Mouse (Mus musculus) macrophage (primary cell): Measurements from ENCODE around the gene Tmem80. TPM values are rescaled to one million over a fixed set of nuclear protein-coding genes. Genes with fewer than 3 reads are reported as not detected.
A peak's percentile ranks its signal among the peaks of the same experiment; 100 is the strongest.

Source experiments
- H3K27ac ChIP-seq: fragments of 350-480 bp; formaldehyde crosslinking; 2 replicates; pipeline ENCODE4 v1.9.0; 2021
- H3K36me3 ChIP-seq: fragments of 350-480 bp; formaldehyde crosslinking; 2 replicates; pipeline ENCODE4 v1.9.0; 2021; ENCODE audit errors: inconsistent target
- H3K4me3 ChIP-seq: fragments of 350-480 bp; formaldehyde crosslinking; 2 replicates; pipeline ENCODE4 v1.9.0; 2021; ENCODE audit errors: inconsistent target
- H3K79me2 ChIP-seq: fragments of 350-480 bp; formaldehyde crosslinking; 2 replicates; pipeline ENCODE4 v1.9.0; 2021; ENCODE audit errors: inconsistent target
- WGBS: methylation state at CpG from one replicate; pipeline ENCODE4 v1.1.7; 2026; ENCODE audit warnings: inconsistent platforms; ENCODE audit not compliant: missing documents; 5-methylcytosine and 5-hydroxymethylcytosine counted together
- polyA plus RNA-seq: library from polyadenylated mRNA; stranded (reverse); fragments of 250-400 nt; gene quantifications from 3 replicates; pipeline ENCODE4 v1.2.4, GENCODE M21; 2018; ENCODE audit warnings: inconsistent platforms

Gene Tmem80
- polyA plus RNA-seq, 1 experiment from 2014 or later, result 10.2 TPM

DNA sequence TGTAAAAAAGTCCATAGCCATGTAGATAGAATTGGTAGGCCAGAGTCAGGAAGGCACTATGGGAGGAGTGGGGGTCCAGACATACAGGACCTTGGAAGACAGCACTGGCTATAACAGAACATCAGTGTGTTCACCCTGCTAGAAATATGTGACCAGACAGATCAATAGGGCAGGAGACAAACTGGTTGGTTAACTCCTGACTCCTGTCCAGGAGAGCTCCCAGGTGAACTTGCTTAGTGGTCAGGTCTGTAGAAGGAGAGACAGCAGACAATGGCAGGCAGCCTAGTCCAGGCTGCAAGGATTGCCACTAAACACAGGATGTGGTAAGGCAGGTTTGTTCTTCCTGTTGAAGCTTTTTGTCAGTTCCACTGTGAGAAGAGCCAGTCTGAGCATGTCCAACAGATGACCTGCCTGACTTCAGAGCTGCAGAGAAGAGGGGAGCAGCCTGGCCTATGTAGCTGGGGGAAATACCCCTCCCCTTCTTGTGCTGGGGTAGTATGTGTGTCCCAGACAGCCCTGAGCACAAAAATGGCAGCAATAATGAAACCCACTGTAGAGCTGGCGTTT is 24.8 kb upstream of the Tmem80 start:
- H3K79me2 ChIP-seq, result no peaks in the 10 kb centered on the region
- H3K4me3 ChIP-seq, result no peak overlapping the region
- peaks cover 62% of the 10 kb centered on the region; the same call in 1 of the 2 replicates for H3K36me3 ChIP-seq
- no peak overlapping the region for H3K27ac ChIP-seq
- WGBS, result 57% methylated on average over 1 of the region's 1 CpGs

DNA sequence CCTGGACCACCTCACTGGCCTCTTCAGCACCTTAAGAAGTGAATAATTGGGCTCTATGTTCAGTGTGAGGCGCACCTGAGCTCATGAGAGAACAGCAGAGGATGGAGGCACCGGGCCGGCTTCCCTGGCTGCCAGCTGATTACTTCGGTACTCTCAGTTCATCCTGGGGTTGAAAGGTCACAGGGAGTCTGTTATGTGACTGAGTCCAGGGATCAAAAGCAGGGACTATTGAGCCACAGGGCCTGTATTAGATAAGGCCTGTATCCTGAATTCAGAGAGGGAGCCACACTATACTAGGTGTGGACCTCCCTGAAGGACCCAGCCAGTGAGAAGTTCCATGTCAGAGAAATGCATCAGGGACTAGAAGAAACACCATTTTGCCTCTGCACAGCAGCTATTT is 23.0 kb upstream of the Tmem80 start:
- Histone ChIP-seq H3K36me3 (peaks cover 62% of the 10 kb centered on the region; the same call in 1 of the 2 replicates), H3K4me3 (no peak overlapping the region), H3K27ac (no peak overlapping the region), H3K79me2 (no peaks in the 10 kb centered on the region)
- WGBS, result 98% methylated on average over 4 of the region's 4 CpGs

GRCm38 (mm10) chr7:141314416-141314815 is 13.1 kb upstream of the Tmem80 start:
- Histone ChIP-seq H3K27ac (no peak overlapping the region), H3K4me3 (no peak overlapping the region), H3K79me2 (no peaks in the 10 kb centered on the region), H3K36me3 (peaks cover 47% of the 10 kb centered on the region; the same call in 1 of the 2 replicates)
- WGBS, result 100% methylated on average over 2 of the region's 2 CpGs

- WGBS, result 90% methylated on average over 8 of the region's 8 CpGs
- H3K36me3 ChIP-seq, result peaks cover 46% of the 10 kb centered on the region; the same call in 1 of the 2 replicates
- H3K4me3 ChIP-seq, result no peak overlapping the region
- H3K27ac ChIP-seq, result no peak overlapping the region
- H3K79me2 ChIP-seq, result no peaks in the 10 kb centered on the region
These were observed 12.5 kb upstream of the Tmem80 start for GRCm38 (mm10) chr7:141315076-141315475.

DNA sequence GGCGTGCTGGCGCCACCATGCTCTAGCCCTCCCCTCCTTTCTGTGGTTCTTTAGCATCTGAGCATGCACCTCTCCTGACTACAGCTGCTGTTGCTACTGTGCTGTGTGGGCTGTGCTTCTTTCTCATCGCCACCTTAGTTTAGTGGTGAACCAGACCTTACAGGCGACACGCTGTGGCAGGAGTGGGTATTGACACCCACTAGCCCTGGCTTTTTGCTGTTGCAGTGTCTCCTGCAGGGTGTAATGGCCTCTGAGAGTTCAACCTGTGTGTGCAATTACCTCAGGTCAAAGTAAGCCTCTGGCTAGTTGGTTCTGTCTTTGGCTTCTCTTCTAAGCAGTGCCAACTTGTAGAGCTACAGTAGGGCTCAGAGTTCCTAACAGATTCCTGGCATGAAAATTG is 11.6 kb upstream of the Tmem80 start:
- 64% methylated on average over 5 of the region's 5 CpGs for WGBS

DNA sequence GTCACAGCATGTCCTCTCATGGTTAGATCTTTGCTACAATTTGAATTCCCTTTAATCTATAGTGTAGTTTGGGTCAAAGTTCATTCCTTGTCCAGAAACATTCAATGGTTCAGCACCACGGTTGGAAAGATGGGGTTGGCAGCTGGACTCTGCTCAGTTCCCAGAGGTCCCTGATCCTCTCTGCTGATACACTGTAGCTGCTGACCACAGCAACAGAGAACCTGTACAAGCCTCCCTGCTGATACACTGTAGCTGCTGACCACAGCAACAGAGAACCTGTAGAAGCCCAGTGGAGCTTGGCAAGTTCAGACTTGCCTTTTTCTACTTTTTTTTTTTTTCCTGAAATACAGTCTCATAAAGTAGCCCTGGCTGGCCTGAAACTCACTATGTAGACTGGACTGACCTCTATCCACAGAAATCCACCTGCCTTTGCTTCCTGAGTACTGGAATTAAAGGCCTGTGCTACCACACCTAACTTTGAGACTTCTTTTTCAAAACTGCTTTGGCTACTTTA is 9.9 kb upstream of the Tmem80 start:
- Histone ChIP-seq H3K27ac (no peak overlapping the region), H3K79me2 (no peaks in the 10 kb centered on the region), H3K36me3 (peaks cover 49% of the 10 kb centered on the region), H3K4me3 (no peak overlapping the region)
- WGBS, result 78% methylated on average over 1 of the region's 1 CpGs

More for the DNA sequence above, 11.6 kb upstream of the Tmem80 start:
- Histone ChIP-seq H3K36me3 (peaks cover 45% of the 10 kb centered on the region; the same call in 1 of the 2 replicates), H3K79me2 (no peaks in the 10 kb centered on the region), H3K4me3 (no peak overlapping the region), H3K27ac (no peak overlapping the region)

GRCm38 (mm10) chr7:141319446-141319845 is 8.1 kb upstream of the Tmem80 start:
- WGBS, result 83% methylated on average over 2 of the region's 2 CpGs
- Histone ChIP-seq H3K36me3 (peaks cover 48% of the 10 kb centered on the region), H3K4me3 (no peak overlapping the region), H3K79me2 (peaks cover 7% of the 10 kb centered on the region; the same call in 1 of the 2 replicates), H3K27ac (no peak overlapping the region)

GRCm38 (mm10) chr7:141324686-141325085 is 2.9 kb upstream of the Tmem80 start:
- WGBS, result 94% methylated on average over 1 of the region's 1 CpGs
- H3K27ac ChIP-seq, result no peak overlapping the region
- peaks cover 24% of the 10 kb centered on the region for H3K79me2 ChIP-seq
- H3K4me3 ChIP-seq, result no peak overlapping the region
- peaks cover 40% of the 10 kb centered on the region for H3K36me3 ChIP-seq

DNA sequence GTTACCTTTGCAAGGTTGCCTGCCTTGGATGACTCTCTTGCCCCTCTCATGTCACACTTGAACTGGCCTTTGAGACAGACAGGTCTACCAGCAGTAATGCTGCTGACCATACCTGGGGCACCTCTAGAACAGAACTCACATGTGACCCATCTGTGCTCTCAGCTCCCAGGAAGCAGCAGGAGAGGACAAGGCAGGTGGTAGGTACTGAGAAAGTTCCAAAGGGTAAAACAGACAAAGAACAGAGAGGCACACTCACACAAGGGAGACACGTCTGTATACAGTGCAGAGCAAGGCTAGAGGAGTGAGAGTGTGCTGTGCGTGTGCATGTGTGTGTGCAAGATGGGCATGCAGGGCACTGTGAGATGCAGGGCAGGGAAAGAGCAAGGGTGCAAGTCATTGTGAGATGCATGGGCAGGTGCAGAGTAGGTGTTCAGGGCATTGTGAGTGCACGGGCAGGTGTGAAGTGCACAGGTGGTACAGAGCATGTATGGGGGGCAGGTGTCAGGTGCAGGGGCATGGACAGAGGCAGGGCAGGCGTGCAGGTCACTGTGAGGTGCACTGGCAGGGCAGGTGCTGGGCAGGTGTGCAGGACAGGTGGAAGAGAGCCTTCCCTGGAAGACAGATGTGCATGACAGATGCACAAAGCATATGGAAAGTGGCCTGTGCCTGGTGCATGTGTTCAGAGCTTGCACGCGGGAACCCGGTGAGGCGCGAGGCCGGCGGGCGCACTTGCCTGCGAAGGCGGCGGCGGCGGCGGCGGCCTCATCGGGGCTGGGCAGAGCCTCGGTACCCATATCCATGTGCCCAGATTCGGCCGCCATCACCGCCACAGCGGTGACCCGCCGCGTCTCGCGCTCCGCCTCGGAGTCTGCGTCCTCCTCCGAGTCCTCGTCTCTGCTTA is 743 bp upstream of the Tmem80 start:
- H3K4me3 ChIP-seq, result peak overlapping the region; percentile 30
- H3K36me3 ChIP-seq, result peaks cover 23% of the 10 kb centered on the region
- no peak overlapping the region for H3K27ac ChIP-seq
- 11% methylated on average over 35 of the region's 35 CpGs for WGBS
- H3K79me2 ChIP-seq, result peaks cover 24% of the 10 kb centered on the region

DNA sequence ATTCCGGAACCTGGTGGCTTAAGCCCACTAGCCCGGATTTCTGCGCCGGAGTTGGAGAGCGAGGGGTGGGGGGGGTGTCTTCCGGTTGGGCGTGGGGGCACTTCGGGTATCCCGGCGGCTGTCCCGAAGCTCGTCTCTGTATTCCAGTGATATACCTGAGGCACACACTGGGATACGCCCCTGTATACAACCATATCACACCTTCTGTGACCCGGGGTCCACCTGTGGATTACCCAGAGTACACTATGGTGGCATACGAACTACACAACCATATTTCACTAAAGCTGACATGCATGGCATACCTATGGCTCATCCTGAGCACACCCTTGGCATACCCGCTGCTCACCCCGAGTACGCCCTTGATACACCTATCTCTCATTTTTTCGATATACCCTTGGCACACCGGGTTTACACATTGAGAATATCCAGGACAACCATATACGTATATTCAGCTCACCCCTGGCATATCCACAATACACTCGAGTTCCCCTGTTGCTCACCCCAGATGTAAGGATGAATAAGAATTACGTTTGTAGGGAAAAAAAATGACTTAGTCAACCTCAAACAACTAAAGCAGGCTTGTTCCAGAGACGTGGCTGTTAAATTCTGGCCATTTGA is 943 bp downstream of the Tmem80 start:
- peak overlapping the region; percentile 80 for H3K4me3 ChIP-seq

DNA sequence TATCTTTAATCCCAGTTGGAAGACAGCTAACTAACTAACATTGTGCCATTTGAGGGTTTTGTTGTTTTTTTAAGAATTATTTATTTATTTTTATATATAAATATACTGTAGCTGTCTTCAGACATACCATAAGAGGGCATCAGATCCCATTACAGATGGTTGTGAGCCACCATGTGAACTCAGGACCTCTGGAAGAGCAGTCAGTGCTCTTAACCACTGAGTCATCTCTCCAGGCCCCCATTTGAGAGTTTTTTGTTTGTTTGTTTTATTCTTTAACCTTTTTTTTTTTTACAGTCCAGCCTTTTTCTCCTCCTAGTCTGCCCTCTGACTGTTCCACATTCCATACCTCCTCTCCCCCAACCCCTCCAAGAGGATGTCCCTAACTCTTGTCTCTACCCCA is 3.2 kb downstream of the Tmem80 start:
- H3K36me3 ChIP-seq, result peaks cover 27% of the 10 kb centered on the region
- no peak overlapping the region for H3K27ac ChIP-seq
- H3K79me2 ChIP-seq, result peaks cover 13% of the 10 kb centered on the region
- H3K4me3 ChIP-seq, result no peak overlapping the region

More for the DNA sequence above, 943 bp downstream of the Tmem80 start:
- H3K79me2 ChIP-seq, result peaks cover 24% of the 10 kb centered on the region
- peak overlapping the region; percentile 51 for H3K27ac ChIP-seq
- H3K36me3 ChIP-seq, result peaks cover 17% of the 10 kb centered on the region
- WGBS, result 15% methylated on average over 24 of the region's 24 CpGs

GRCm38 (mm10) chr7:141331990-141332389 is 4.5 kb downstream of the Tmem80 start:
- Histone ChIP-seq H3K36me3 (peaks cover 33% of the 10 kb centered on the region), H3K4me3 (no peak overlapping the region), H3K79me2 (no peaks in the 10 kb centered on the region; the same call in 1 of the 2 replicates), H3K27ac (no peak overlapping the region)
- WGBS, result 90% methylated on average over 6 of the region's 6 CpGs

GRCm38 (mm10) chr7:141335044-141335579 is 7.6 kb downstream of the Tmem80 start:
- 100% methylated on average over 2 of the region's 2 CpGs for WGBS
- Histone ChIP-seq H3K36me3 (peaks cover 33% of the 10 kb centered on the region), H3K27ac (no peak overlapping the region)

DNA sequence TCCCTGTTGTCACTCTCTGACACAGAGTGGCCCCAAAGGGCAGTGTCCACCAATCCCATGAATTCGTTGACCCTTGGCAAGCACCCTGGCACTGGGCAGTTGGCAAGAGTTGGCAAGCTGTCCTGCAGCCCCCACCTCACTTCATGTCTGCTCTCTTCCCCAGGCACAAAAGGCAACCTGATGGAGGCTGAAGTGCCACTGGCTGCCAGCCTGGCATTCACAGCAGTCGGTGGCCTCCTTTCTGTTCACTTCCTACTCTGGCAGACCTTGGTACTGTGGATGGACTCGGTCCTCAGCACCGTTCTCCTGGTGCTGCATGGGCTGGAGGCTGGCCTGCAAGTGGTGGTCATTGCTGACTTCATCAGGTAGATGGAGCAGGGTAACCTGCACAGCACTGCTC is 8.1 kb downstream of the Tmem80 start:
- no peaks in the 10 kb centered on the region for H3K79me2 ChIP-seq
- 98% methylated on average over 4 of the region's 4 CpGs for WGBS
- no peak overlapping the region for H3K27ac ChIP-seq
- no peak overlapping the region for H3K4me3 ChIP-seq
- peaks cover 33% of the 10 kb centered on the region for H3K36me3 ChIP-seq

More at GRCm38 (mm10) chr7:141335044-141335579, 7.6 kb downstream of the Tmem80 start:
- Histone ChIP-seq H3K79me2 (no peaks in the 10 kb centered on the region), H3K4me3 (no peak overlapping the region)
